Mouse (Mus musculus): ENCODE results near the gene Serpina3m.

DNA sequence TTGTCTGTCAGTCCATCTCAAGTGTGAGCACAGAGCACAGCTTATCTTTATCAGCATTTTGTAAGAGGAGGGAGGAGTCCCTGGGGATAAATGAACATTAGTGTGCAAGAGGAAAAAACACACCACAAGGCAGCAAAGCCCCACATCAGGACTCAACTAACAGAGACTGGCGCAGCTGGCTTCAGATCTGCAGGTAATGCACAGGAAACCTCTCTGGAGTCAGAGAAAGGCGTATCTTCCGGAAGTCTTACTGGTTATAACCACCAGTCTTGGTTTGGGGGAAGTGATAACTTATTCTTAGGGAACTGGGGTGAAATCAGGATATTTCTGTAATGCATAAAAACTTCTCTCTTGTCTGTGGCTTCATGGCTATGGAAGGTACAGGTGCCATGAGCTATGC is 17.7 kb downstream of the Serpina3m start:
- no peak for TF ChIP-seq HCFC1 (IDR thresholded peaks at IDR 0.05; ENCODE audit: borderline replicate concordance, insufficient read depth, low read length)
- no peak for TF ChIP-seq ZNF384 (IDR thresholded peaks at IDR 0.05; ENCODE audit: low read depth, low read length)

Measured in ES-E14 (cell line).